Mouse (Mus musculus) heart, embryonic 12.5 days (tissue): ENCODE data around the gene Gm36210. TPM values are rescaled to one million over a fixed set of nuclear protein-coding genes. Genes with fewer than 3 reads are reported as not detected.
A peak's percentile ranks its signal among the peaks of the same experiment; 100 is the strongest.

Experiments
- ATAC-seq: fragments of 200-750 bp; cut with Nextera tagmentation; 2 replicates; pipeline ENCODE4 v1.8.0; 2017; ENCODE audit warnings: moderate TSS enrichment, moderate library complexity; ENCODE audit not compliant: insufficient number of reproducible peaks, low FRiP score
- H3K27ac ChIP-seq: fragments of 300-500 bp; sonication (generic); 2 replicates; pipeline ENCODE4 v1.5.1; 2016; ENCODE audit warnings: mild to moderate bottlenecking, moderate library complexity; ENCODE audit not compliant: poor library complexity, severe bottlenecking
- H3K27me3 ChIP-seq: fragments of 300-500 bp; sonication (generic); replicated peaks from 2 replicates; pipeline ENCODE4 v1.6.1; 2016; ENCODE audit warnings: mild to moderate bottlenecking, moderate library complexity
- H3K36me3 ChIP-seq: fragments of 300-500 bp; sonication (generic); 2 replicates; pipeline ENCODE4 v1.6.1; 2016; ENCODE audit warnings: mild to moderate bottlenecking, moderate library complexity
- H3K4me1 ChIP-seq: fragments of 300-500 bp; sonication (generic); replicated peaks from 2 replicates; pipeline ENCODE4 v1.6.1; 2016; ENCODE audit warnings: mild to moderate bottlenecking
- H3K4me2 ChIP-seq: fragments of 300-500 bp; sonication (generic); 2 replicates; pipeline ENCODE4 v1.6.1; 2016; ENCODE audit warnings: mild to moderate bottlenecking, moderate library complexity
- H3K4me3 ChIP-seq: fragments of 300-500 bp; sonication (generic); 2 replicates; pipeline ENCODE4 v1.5.1; 2016; ENCODE audit warnings: mild to moderate bottlenecking
- H3K9ac ChIP-seq: fragments of 300-500 bp; sonication (generic); 2 replicates; pipeline ENCODE4 v1.6.1; 2016; ENCODE audit warnings: mild to moderate bottlenecking, moderate library complexity
- H3K9me3 ChIP-seq: fragments of 300-500 bp; sonication (generic); replicated peaks from 2 replicates; pipeline ENCODE4 v1.6.1; 2016; ENCODE audit warnings: mild to moderate bottlenecking, moderate library complexity
- WGBS: fragments of 180-500 bp; shearing (Covaris S2); methylation state at CpG from one replicate; pipeline ENCODE4 v1.1.7; 2016; 5-methylcytosine and 5-hydroxymethylcytosine counted together
- polyA plus RNA-seq: library from polyadenylated mRNA; unstranded; fragments of >200 nt; fragmentation: Nextera tagmentation; extraction: Ambion mirVana; gene quantifications from 2 replicates; pipeline ENCODE4 v1.2.1, GENCODE M21; 2016

The Gm36210 gene
- polyA plus RNA-seq, 1 experiment from 2014 or later = 0.27 TPM

- Histone ChIP-seq H3K27me3 (peaks cover 5% of the 10 kb centered on the region; the same call in 1 of the 2 replicates), H3K4me2 (peak overlapping the region; percentile 87), H3K4me3 (peak overlapping the region; percentile 38), H3K9ac (peak overlapping the region; percentile 66), H3K9me3 (no peaks in the 10 kb centered on the region), H3K27ac (peak overlapping the region; percentile 39; the same call in 1 of the 2 replicates), H3K36me3 (peaks cover 34% of the 10 kb centered on the region), H3K4me1 (peaks cover 63% of the 10 kb centered on the region)
- under 1% methylated on average over 14 of the region's 14 CpGs for WGBS
- ATAC-seq = peak; percentile 31; the same call in 1 of the 2 replicates
These were observed 16.2 kb upstream of the Gm36210 start for GRCm38 (mm10) chr7:4922508-4922907.

- H3K4me1 ChIP-seq = peaks cover 64% of the 10 kb centered on the region
- WGBS = 32% methylated on average over 8 of the region's 8 CpGs
These were observed 15.6 kb upstream of the Gm36210 start, which contains the start of gene Nat14 for GRCm38 (mm10) chr7:4921824-4922482. TSS of gene Nat14 (plus strand) at chr7:4922028.

GRCm38 (mm10) chr7:4920976-4921823 lies 14.9 kb upstream of the Gm36210 start:
- Histone ChIP-seq H3K27me3 (no peaks in the 10 kb centered on the region), H3K4me2 (peak overlapping the region; percentile 35), H3K9me3 (no peaks in the 10 kb centered on the region), H3K9ac (peak overlapping the region; percentile 51), H3K4me1 (peaks cover 64% of the 10 kb centered on the region), H3K27ac (peak overlapping the region; percentile 73), H3K4me3 (no peak overlapping the region), H3K36me3 (peaks cover 37% of the 10 kb centered on the region)
- no peak for ATAC-seq
- WGBS = 34% methylated on average over 23 of the region's 23 CpGs

More at GRCm38 (mm10) chr7:4921824-4922482, 15.6 kb upstream of the Gm36210 start, which contains the start of gene Nat14:
- Histone ChIP-seq H3K36me3 (peaks cover 37% of the 10 kb centered on the region), H3K27ac (peak within 1 kb of the TSS; percentile 73), H3K9ac (peak within 1 kb of the TSS; percentile 66), H3K9me3 (no peaks in the 10 kb centered on the region), H3K27me3 (peaks cover 4% of the 10 kb centered on the region; the same call in 1 of the 2 replicates), H3K4me3 (peak within 1 kb of the TSS; percentile 38), H3K4me2 (peak within 1 kb of the TSS; percentile 87)
- ATAC-seq = no peak

GRCm38 (mm10) chr7:4920496-4920895 lies 14.2 kb upstream of the Gm36210 start:
- peaks cover 60% of the 10 kb centered on the region for H3K4me1 ChIP-seq
- WGBS = 83% methylated on average over 19 of the region's 19 CpGs
- H3K27ac ChIP-seq = peak overlapping the region; percentile 73
- H3K4me3 ChIP-seq = no peak overlapping the region
- no peak overlapping the region for H3K9ac ChIP-seq
- H3K9me3 ChIP-seq = no peaks in the 10 kb centered on the region
- no peak overlapping the region for H3K4me2 ChIP-seq
- H3K27me3 ChIP-seq = no peaks in the 10 kb centered on the region
- H3K36me3 ChIP-seq = peaks cover 37% of the 10 kb centered on the region
- ATAC-seq = no peak

GRCm38 (mm10) chr7:4919971-4920370 lies 13.7 kb upstream of the Gm36210 start:
- no peak overlapping the region for H3K27ac ChIP-seq
- H3K9ac ChIP-seq = no peak overlapping the region
- H3K4me2 ChIP-seq = no peak overlapping the region
- H3K27me3 ChIP-seq = no peaks in the 10 kb centered on the region
- no peak overlapping the region for H3K4me3 ChIP-seq
- H3K9me3 ChIP-seq = no peaks in the 10 kb centered on the region
- H3K36me3 ChIP-seq = peaks cover 37% of the 10 kb centered on the region
- WGBS = 90% methylated on average over 21 of the region's 21 CpGs
- no peak for ATAC-seq
- H3K4me1 ChIP-seq = peaks cover 55% of the 10 kb centered on the region

GRCm38 (mm10) chr7:4919096-4919495 lies 12.8 kb upstream of the Gm36210 start:
- H3K27me3 ChIP-seq = no peaks in the 10 kb centered on the region
- no peak overlapping the region for H3K4me3 ChIP-seq
- H3K36me3 ChIP-seq = peaks cover 37% of the 10 kb centered on the region
- H3K27ac ChIP-seq = no peak overlapping the region
- WGBS = 87% methylated on average over 20 of the region's 21 CpGs
- no peak overlapping the region for H3K4me2 ChIP-seq
- H3K9ac ChIP-seq = no peak overlapping the region
- H3K9me3 ChIP-seq = no peaks in the 10 kb centered on the region
- H3K4me1 ChIP-seq = peaks cover 51% of the 10 kb centered on the region
- ATAC-seq = no peak

- H3K9ac ChIP-seq = no peak overlapping the region
- H3K9me3 ChIP-seq = no peaks in the 10 kb centered on the region
- WGBS = 89% methylated on average over 15 of the region's 15 CpGs
- no peaks in the 10 kb centered on the region for H3K27me3 ChIP-seq
- no peak overlapping the region for H3K4me2 ChIP-seq
- no peak overlapping the region for H3K4me3 ChIP-seq
- H3K27ac ChIP-seq = no peak overlapping the region
- peaks cover 48% of the 10 kb centered on the region for H3K4me1 ChIP-seq
- H3K36me3 ChIP-seq = peaks cover 37% of the 10 kb centered on the region
- no peak for ATAC-seq
These were observed 12.4 kb upstream of the Gm36210 start for GRCm38 (mm10) chr7:4918681-4919080.

- Histone ChIP-seq H3K9ac (0 out of 2 replicates have a peak overlapping the region, but pooled peaks have one; percentile 17), H3K4me2 (no peak overlapping the region), H3K4me1 (peaks cover 36% of the 10 kb centered on the region), H3K27me3 (no peaks in the 10 kb centered on the region), H3K4me3 (no peak overlapping the region), H3K27ac (no peak overlapping the region), H3K36me3 (peaks cover 37% of the 10 kb centered on the region), H3K9me3 (no peaks in the 10 kb centered on the region)
- ATAC-seq = no peak
- WGBS = 94% methylated on average over 2 of the region's 2 CpGs
These were observed 11.2 kb upstream of the Gm36210 start for GRCm38 (mm10) chr7:4917494-4917893.

- H3K4me3 ChIP-seq = peak overlapping the region; percentile 60
- H3K4me1 ChIP-seq = peaks cover 20% of the 10 kb centered on the region
- 0 out of 2 replicates have a peak, but pooled peaks have one; percentile 26 for ATAC-seq
- H3K36me3 ChIP-seq = peaks cover 37% of the 10 kb centered on the region
- H3K27me3 ChIP-seq = no peaks in the 10 kb centered on the region
- H3K9me3 ChIP-seq = no peaks in the 10 kb centered on the region
- peak overlapping the region; percentile 81 for H3K9ac ChIP-seq
- H3K27ac ChIP-seq = peak overlapping the region; percentile 88
- H3K4me2 ChIP-seq = peak overlapping the region; percentile 91
- WGBS = 25% methylated on average over 14 of the region's 14 CpGs
These were observed 9.5 kb upstream of the Gm36210 start for GRCm38 (mm10) chr7:4915669-4916416.

GRCm38 (mm10) chr7:4915007-4915665 lies 8.8 kb upstream of the Gm36210 start, which contains the start of gene Zfp628:
TSS of gene Zfp628 (plus strand) at chr7:4915217.
- ATAC-seq = peak; percentile 92
- H3K36me3 ChIP-seq = peaks cover 30% of the 10 kb centered on the region
- H3K4me1 ChIP-seq = peaks cover 17% of the 10 kb centered on the region
- no peaks in the 10 kb centered on the region for H3K9me3 ChIP-seq
- H3K4me3 ChIP-seq = peak within 1 kb of the TSS; percentile 60
- WGBS = 1% methylated on average over 56 of the region's 56 CpGs
- H3K4me2 ChIP-seq = peak within 1 kb of the TSS; percentile 91
- peak within 1 kb of the TSS; percentile 81 for H3K9ac ChIP-seq
- 0 out of 2 replicates have a peak, but pooled peaks cover 2% of the 10 kb centered on the region for H3K27me3 ChIP-seq
- H3K27ac ChIP-seq = peak within 1 kb of the TSS; percentile 88
